Mouse (Mus musculus): ENCODE measurements around the gene Lgalsl.

GRCm38 (mm10) chr11:20786191-20786590 is 44.7 kb downstream of the Lgalsl start:
- no peak for TF ChIP-seq GATA1 (IDR thresholded peaks at IDR 0.05; ENCODE audit: low read length)
- no peak for TF ChIP-seq TAL1 (IDR thresholded peaks at IDR 0.05; ENCODE audit: low read length)
